Mouse (Mus musculus) frontal cortex, postnatal 10 days (tissue): ENCODE measurements at regions not wholly inside any gene's neighbourhood (a gene's known extent, or its start where the extent isn't known, plus 50 kb on each side); places are given as distances from the start of the nearest gene placed in this dataset.

Experiments
- DNase-seq, 2 experiments: peaks; one replicate each; pipeline ENCODE4 v3.0.0; 2022; ENCODE audit warnings: low spot score in 2 of 2, mixed read lengths in 1 of 2

DNA sequence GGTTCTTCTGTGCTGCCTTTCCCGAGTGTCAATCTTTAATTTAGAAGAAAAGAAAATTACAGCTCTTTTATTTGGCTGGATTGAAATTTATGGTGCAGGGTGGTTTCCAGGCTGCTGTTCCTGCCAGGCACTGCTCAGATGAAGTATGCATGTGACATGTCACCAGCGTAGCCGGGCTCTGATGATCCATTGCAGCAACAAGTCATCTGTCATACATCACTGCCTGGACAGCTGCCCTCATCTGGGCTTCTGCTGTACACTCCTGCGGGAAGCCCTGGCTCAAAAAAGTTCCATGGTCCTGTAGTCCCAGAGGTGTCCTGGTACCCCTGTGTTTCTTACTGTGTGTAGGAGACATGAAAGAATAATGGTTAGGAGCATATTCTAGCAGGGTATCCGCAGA is 773.0 kb downstream of the Kcnj2 start:
- no peak for DNase-seq

DNA sequence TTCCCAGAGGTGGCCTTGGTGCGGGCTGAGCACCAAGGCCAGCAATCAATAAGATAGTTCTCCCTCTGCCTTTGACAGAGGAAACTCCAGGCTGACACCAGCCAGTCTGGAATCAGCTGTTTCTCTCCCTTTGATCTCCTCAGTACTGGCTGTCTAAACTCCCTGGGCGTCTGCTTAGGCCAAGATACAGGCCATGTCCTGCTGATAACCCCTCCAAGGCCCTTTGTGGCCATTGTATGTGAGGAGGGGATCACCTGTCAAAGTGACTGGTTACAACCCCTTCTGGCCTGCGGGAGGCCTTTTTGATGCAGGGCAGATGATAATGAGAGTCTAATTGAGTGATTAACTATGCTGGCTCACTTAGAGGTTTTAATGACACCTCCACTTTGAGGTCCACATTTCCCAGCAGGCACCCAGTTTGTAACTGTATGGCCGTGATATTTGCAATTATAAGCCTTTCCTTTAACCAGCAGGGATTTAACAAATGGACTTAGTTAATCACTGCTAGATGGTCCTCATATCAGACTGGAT is 777.8 kb downstream of the Kcnj2 start:
- DNase-seq = no peak

DNA sequence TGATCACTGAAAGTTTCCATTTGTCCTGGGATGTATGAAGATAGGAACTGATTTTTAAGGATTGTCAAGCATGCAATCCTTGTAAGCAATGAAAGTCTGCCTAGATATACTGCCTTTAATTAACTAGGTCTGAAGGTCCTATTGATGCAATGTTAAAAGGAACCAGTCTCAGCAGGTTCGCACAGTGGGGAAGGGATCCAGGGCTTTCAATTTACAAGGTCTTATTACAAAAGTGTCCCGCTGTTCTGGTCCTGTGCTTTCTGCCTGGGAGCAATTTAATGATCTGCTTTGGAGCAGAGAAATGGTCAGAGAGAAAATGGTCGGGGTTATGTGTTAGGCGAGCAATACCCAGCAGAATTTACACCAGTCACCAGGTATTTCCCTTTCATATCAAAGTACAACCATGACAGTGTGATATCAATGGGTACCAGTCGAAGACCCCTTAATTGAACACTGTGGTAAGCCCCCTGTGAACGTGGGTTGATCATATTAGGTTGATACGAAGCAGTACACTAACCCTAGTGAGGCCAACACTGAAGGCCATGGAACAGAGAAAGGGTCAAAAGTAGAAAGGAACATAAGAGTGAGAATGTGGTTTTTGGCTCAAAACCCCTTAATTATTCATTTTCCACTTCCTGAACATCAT is 778.5 kb downstream of the Kcnj2 start:
- no peak for DNase-seq

DNA sequence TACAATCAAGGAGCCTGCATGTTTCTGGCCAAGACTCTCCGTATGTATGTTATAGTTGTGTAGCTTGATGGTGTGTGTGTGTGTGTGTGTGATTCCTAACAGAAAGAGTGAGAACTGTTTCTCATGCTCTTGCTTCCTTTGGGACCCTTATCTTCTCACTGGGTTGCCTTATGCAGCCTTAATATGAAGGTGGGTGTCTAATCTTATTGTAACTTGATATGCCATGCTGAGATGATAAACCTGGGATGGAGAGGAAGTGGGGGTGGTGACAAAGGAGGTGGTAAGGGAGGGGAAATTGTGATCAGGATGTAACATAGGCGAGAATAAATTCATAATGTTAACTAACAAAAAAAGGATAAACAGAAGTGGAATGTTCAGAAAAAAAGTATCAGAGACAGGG is 791.3 kb downstream of the Kcnj2 start:
- DNase-seq = no peak

DNA sequence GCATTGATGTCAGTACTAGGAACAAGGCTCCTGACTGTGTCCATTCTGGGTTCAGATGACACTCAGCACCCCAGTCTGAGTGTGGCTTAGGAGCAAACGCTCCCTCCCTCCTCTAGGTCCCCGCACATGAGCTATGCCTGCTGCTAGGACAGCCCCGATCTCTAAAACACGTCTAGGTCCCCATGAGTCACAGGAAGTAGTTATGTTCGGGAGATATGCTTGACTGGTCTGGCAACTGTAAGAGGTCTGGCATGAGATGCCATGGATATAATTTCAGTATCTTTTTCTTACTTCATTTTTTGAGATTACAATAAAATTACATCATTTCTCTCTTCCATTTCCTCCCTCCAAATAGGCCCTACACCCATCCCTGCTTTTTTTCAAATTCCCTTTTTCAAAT is 792.1 kb downstream of the Kcnj2 start:
- no peak for DNase-seq

DNA sequence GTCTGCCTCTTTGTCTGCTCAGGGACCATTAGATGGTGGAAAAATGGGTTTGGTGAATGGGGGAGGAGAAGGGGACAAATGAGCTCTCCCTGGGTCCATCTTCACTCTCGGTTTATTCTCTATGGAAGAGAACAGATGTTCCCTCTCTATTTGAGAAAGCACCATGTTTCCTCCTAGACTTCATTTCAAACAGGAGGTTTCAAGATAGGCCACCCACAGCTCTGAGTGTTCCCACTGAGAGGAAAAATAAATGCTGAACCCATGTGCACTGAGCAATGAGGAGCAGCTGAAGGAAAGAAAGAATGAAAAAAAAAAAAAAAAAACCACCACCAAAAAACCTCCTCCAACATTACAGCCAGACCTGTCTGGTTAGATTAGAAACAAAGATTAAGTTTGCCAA is 799.2 kb downstream of the Kcnj2 start:
- no peak for DNase-seq

DNA sequence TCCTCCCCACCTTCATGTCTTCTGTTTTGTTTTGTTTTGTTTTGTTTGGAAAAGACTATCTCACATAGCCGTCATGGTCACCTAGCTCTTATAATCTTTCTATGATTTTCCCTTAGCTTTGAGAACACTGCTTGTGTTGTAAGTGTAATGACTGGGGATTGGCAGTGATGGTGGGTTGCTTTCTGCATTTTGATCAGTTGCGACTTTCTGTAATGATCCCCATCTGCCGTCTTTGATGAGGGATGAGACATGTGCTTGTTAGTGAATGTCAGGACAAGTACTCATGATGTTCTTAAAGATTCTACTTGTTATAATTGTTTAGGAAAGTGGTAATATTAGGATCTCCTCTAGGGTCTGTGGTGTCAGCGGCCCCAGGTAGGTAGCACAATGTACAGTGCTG is 809.4 kb downstream of the Kcnj2 start:
- DNase-seq = no peak

DNA sequence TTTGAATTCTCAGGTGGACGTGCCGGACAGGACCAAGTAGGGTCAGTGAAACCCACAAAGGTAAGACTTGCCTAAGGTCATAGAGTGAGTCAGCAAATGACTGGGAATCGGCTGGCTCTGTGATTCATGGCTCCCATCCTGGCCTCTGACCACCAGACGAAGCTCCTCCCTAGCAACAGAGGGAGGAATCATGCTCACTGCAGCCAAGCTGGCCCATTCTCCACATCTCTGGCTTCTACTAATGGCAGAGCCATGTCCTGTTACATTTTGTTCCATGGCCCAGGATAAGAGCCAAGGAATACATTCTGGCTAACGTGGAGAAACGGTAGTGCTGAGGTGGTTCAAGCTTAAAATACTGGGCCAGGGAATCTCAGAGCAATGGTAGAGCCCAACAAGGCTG is 814.2 kb downstream of the Kcnj2 start:
- no peak for DNase-seq

DNA sequence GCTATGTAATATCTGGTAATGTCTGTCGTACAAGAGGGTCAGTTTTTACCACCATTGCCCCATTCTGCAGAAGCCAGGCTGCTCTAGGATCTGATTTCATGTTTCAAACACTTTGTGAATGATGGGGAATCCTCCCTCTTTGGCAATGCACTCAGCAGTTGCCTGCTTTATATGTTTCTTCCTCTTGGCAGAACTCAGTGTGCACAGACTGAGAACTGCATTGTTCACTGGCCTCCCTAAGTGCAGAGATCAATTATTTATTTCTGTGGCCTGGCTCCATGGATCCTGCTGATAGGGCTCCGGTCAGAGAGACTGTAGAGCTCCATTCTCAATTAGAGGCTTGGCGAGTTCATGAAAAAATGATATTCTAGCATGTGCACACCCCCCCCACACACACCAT is 824.1 kb downstream of the Kcnj2 start:
- no peak for DNase-seq

DNA sequence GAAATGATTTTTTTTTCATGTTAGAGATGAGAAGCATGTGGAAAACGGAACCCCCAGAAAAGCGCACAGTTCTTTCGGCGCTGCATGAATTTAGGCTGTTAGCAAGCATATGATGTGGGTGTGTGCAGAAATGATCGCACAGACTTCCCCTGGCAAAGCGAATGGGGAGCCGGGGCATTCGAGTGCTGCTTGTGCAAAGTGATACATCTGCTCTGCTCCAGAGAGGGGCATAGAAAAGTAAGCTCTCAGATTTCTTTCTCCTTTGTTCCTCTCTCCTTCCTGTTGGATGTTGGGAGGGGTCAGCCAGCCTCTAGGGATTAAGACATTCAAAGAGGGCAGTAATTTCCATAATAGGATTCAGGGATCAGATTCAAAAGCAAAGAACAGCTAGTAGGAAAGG is 827.9 kb downstream of the Kcnj2 start:
- peak; percentile 7 to 14 for DNase-seq

DNA sequence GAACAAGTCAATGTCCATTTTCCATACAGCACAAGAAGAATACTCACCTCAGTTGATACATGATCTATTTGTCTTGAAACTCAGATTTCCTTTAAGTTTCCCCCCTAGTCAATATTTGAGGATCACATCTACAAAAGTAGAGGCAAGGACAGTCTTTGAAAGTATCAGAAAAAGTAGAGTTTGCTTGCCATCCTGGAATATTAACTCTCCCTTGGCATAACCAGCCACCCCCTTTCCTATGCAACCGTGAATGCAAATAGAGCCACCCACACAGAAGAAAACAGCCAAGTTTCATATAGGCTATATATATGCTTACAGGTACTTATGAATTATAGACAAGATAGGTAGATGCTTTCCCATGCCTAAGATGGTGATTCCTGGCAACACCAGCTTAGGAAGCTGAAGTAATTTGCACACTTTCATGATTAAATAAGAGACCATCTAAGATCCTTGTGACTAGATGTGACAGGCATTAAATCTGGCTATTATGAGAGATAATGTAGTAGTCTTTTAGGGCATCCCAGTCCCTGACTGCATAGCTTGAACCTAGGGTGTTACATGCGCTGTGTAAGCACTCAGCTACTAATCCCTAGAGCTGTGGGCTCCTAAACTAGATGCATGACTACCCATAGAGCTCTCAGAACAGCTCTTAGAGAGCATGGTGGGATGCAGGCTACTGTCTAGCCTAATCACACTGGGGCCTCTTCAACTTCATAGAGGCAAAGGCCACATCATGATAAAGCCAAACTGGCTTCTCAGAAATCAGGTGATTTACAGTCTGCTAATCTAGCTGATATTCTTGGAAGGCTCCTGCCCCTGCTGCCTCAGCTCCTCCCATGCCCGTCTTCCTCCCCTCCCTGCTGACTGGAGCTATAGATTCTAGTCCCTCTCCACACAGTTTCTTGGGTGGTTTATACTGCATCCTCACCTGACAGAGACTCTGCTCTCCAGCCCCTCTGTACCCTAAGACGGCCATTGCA is 829.5 kb downstream of the Kcnj2 start:
- DNase-seq = no peak

DNA sequence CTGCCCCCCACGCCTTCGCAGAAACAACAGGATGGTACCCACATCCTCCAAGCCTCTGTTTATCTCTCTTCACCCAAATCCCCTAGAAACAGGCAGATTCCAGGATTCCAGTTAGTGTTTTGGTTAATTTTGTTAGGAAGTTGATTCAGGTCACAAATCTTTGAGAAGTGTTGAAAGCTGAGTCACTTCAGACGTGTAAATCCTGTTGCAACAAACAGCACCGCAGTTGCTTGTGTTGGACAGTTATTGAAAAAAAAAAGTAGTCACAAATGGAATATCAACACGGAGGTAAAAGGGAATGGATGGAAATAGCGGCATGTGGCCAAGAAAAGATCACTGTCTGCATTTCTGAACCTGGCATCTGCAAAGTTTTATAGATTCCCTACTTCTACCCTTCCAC is 831.0 kb downstream of the Kcnj2 start:
- DNase-seq = no peak

DNA sequence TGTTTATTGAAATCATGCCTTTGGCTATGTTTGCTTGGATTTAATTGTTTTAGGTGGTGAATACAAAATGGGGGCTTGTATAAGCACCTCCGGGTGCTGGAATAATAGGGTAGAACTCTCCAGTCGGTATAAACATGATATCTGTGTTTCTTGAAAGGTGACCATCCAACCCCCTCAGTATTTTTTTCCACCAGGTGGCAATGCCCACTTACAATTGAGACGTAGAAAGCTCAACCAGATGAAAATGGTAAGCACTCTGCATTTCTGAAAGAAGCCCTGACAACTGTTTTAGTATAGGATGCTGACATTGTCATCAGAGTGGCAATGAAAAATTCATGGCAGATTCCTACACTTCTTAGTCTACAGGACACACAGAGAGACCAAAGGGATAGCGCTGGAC is 838.1 kb downstream of the Kcnj2 start:
- DNase-seq = no peak

DNA sequence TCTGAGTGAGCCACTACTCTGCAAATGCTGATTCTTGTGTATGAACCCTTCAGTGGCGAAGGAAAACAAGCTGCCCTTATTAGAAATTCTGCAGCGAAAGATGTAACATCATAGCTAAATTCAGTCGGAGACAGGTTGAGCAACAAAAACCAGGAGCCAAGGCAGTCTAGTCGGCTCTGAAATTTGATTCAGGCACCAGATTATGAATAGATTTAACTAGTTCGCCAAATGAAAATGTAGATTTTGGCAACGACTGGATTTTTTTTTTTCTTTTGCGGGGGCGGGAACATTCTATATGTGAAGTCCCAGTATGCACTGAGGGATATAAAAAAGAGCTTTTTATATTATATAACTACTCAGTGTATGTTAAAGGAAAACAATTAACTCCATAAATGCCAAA is 847.9 kb downstream of the Kcnj2 start:
- peak in 1 of 2 experiments; percentile 9 for DNase-seq

DNA sequence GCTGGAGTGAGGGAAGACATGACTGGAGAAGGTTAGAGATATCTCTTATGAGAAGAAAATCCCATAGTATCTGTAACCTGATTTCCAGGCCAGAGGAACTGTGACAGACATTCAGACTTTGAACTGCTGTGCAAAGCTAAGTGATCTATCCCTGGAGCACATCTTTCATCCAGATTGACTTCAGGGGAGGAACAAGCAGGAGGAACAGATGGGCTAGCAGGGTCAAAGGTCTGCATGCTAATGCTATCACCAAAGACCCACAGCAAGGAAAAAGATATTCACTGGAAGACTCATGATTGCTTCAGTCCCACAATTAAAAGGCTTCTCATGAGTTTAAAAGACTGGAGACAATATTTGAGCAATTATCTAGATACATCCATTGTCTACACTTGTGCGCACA is 855.7 kb upstream of the Sox9 start:
- no peak for DNase-seq

DNA sequence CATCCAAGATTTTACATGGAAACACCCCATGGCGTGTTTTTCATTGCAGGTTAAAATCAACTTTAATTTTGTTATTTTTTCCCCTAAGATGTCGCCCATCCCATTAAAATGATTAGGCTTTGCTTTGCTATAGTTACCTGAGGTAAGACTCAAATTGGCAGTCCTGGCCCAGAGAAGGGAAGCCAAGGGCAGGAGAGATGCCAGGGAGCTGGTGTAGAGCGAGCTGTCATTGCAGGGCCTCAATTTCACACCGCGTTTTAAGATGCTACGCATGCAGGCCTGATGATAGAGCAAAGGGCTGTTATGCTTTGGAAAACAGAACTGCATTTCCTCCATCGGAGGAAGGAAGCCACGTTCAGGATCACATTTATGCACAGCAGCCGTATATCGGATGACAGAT is 852.7 kb upstream of the Sox9 start:
- no peak for DNase-seq

DNA sequence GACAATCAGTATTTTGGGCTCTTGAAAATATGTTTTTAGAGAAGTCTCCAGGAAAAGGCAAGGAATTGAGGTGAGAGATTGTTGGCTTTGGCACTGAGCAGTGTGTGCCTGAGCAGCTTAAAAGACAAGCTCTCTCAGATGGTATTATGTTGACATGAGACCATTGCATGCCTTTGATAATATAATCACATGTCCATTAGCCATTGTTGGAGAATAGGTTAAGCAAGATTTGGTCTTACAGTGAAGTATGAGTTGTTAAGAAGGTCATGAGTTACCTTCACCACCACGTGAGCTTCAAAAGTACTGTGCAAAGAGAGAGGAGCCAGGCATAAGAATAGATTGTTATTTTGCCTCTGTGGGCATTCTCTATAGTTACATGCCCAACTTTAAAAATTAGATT is 850.0 kb upstream of the Sox9 start:
- DNase-seq = no peak

DNA sequence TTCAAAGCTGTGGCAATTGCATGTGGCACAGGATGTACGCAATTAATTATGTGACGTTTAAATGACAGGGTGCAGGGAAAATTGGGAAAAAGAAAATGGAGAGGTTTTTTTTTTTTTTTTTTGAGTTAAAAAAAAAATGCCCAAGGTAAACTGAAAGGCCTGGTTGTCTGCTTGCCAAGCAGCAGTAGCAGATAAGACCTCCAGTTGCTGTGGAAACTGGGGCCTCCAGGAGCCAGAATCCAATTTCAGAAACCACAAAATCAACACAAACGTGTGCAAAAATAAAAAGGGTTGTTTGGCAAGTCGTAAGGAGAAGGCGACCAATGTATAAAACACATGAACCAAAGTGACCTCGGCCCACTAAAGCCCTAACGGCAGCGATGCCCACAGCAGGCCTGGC is 837.7 kb upstream of the Sox9 start:
- DNase-seq = peak in 1 of 2 experiments; percentile 4

DNA sequence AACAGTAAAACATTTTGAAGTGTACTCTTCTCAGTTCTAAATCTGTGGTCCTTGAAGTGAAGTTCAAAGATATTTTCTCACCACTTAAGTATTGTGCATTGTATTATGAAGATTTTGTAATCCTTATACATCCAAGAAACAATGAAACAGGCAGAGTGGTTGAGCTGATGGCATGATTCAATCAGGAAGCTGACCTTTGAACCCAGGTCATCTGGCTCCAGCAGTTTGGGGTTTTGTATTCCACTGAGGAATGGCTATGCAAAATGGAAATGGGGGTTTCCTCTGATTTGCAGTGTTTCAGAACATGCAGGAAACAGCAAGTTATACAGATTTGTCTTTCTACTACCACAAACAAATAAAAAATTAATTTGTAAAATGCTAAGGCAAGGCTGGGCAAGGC is 836.2 kb upstream of the Sox9 start:
- no peak for DNase-seq

DNA sequence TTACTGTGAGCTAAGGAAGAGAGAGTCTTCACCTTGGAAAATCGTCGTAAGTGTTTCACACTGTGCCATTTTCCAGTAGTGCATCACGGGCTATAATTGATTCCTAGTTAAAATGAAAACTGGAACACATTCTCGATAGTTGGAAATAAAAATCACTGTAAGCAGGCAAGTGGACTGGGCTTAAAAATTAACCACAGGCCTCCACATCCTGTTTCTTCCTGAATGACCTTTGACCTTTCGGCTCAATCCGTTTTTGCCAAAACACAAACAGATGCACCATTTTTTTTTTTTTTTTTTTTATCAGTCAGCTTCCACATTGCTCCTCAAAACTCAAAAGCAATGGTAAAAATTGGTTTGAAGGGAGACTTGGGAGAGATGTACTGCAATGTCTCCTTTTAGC is 834.4 kb upstream of the Sox9 start:
- DNase-seq = no peak

DNA sequence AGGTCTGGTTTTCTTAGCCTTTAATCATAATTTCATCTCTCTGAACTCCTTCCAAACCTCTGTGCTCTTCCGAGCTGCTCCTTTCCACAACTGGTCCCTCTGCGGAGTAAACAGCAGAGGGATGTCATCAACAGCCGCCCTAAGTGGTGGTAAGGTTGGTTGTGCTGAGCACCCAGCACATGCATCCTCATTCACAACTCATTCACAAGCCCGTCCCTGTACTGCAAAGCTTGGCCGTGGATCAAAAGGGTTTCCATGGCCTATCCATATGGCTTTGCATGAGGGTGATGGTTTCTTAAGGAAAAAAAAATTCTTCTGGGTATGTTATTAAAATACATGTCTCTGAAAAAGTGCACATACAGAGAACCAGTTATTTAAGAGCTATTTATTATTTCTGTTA is 828.6 kb upstream of the Sox9 start:
- DNase-seq = no peak

DNA sequence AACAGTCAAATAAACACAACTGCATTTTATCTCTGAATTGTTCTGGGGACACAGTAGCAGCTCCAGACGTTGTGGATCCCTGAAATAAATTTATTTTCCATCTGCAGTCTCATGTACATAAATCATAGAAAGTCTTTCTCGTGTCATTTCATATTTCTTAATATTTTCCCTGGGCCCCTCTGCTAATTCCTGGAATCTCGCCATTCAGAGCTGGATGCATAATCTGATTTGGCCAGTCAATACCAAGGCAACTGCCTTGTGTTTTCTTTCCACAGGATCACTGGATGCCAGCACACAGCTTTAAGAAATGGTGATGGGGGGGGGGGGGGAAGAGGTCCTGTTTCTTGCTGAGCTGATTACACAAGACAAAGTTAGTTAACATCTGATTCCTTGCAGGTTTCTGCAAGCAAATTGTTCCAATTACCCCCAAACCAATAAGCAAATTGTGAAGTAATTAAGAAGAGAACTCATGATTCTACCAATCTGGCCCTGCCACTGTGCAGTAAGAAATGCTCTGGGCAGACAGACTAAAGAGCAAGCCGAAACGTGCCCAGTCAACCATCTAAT is 824.2 kb upstream of the Sox9 start:
- no peak for DNase-seq
